Mouse (Mus musculus) midbrain, embryonic 15.5 days (tissue): ENCODE data around the gene Arid4a. TPM values are rescaled to one million over a fixed set of nuclear protein-coding genes. Genes with fewer than 3 reads are reported as not detected.
"Not testable (repeated sequence)": the region's sequence is repeated elsewhere in the genome, so short reads cannot be mapped to it uniquely, and the experiment has no call there.

Experiments
- ATAC-seq: fragments of 200-750 bp; cut with Nextera tagmentation; replicated peaks from 2 replicates; pipeline ENCODE4 v1.8.0; 2017; ENCODE audit warnings: moderate TSS enrichment
- H3K27ac ChIP-seq: fragments of 300-500 bp; sonication (generic); 2 replicates; pipeline ENCODE4 v1.5.1; 2015; ENCODE audit warnings: mild to moderate bottlenecking, inconsistent platforms
- H3K27me3 ChIP-seq: fragments of 300-500 bp; sonication (generic); replicated peaks from 2 replicates; pipeline ENCODE4 v1.6.1; 2015; ENCODE audit warnings: inconsistent platforms
- H3K36me3 ChIP-seq: fragments of 300-500 bp; sonication (generic); replicated peaks from 2 replicates; pipeline ENCODE4 v1.6.1; 2015; ENCODE audit warnings: inconsistent platforms
- H3K4me1 ChIP-seq: fragments of 300-500 bp; sonication (generic); 2 replicates; pipeline ENCODE4 v1.6.1; 2015; ENCODE audit warnings: inconsistent platforms
- H3K4me2 ChIP-seq: fragments of 300-500 bp; sonication (generic); 2 replicates; pipeline ENCODE4 v1.6.1; 2015; ENCODE audit warnings: inconsistent platforms, mild to moderate bottlenecking, moderate library complexity
- H3K4me3 ChIP-seq: fragments of 300-500 bp; sonication (generic); 2 replicates; pipeline ENCODE4 v1.5.1; 2015; ENCODE audit warnings: mild to moderate bottlenecking, inconsistent platforms
- H3K9ac ChIP-seq: fragments of 300-500 bp; sonication (generic); 2 replicates; pipeline ENCODE4 v1.6.1; 2015; ENCODE audit warnings: mild to moderate bottlenecking, inconsistent platforms
- H3K9me3 ChIP-seq: fragments of 300-500 bp; sonication (generic); 2 replicates; pipeline ENCODE4 v1.6.1; 2016; ENCODE audit warnings: inconsistent platforms
- WGBS: fragments of 180-500 bp; shearing (Covaris S2); methylation state at CpG from one replicate; pipeline ENCODE4 v1.1.7; 2015; ENCODE audit warnings: mixed read lengths; 5-methylcytosine and 5-hydroxymethylcytosine counted together
- polyA plus RNA-seq: library from polyadenylated mRNA; unstranded; fragments of >200 nt; fragmentation: Nextera tagmentation; extraction: Ambion mirVana; gene quantifications from 2 replicates; pipeline ENCODE4 v1.2.1, GENCODE M21; 2015

Gene Arid4a
- polyA plus RNA-seq, 1 experiment from 2014 or later = 45.3 TPM

DNA sequence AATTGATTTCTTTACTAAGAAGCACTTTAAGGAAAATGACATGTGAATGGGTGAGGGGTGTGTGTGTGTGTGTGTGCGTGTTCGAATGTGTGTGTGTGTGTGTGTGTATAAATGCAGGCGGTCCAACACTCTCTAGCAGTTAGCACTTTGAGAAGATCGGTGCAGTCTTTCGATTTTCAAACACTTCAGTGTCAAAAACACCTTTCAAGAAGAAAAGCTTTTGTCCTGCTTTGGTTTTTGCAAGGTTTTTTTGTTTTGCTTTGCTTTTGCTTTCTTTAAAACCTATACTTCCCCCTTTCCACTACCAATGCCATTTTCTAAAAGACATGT lies 1.4 kb downstream of the Arid4a start:
- 15% methylated on average over 5 of the region's 5 CpGs for WGBS
- H3K27ac ChIP-seq = peak overlapping the region; percentile 82

DNA sequence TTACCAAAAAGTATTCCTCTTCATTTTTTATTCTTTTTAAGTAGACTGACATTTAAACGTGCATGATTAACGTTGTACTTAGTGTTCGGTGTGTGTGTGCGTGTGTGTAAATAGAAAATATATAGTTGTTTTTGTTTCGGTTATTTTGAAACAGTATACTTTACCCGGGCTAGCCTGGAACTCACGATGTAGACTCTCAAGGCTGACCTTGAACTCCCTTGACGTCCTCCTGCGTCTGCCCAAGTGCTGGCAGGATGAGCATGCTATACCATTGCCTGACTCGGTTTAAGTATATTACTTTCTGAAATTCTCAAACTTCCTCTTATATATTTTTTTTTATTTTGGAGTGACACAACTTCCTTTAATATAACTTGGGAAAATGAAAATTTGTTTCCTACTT lies 2.0 kb downstream of the Arid4a start:
- no peak for ATAC-seq
- no peak overlapping the region for H3K27ac ChIP-seq
- H3K9me3 ChIP-seq = no peaks in the 10 kb centered on the region
- 88% methylated on average over 10 of the region's 10 CpGs for WGBS
- no peak overlapping the region for H3K4me2 ChIP-seq
- peaks cover 21% of the 10 kb centered on the region; the same call in 1 of the 2 replicates for H3K36me3 ChIP-seq
- H3K9ac ChIP-seq = no peak overlapping the region
- H3K4me3 ChIP-seq = no peak overlapping the region
- peaks cover 23% of the 10 kb centered on the region for H3K4me1 ChIP-seq
- H3K27me3 ChIP-seq = no peaks in the 10 kb centered on the region

More for the DNA sequence above, 1.4 kb downstream of the Arid4a start:
- Histone ChIP-seq H3K9me3 (no peaks in the 10 kb centered on the region), H3K4me2 (peak overlapping the region; percentile 89), H3K36me3 (peaks cover 18% of the 10 kb centered on the region; the same call in 1 of the 2 replicates), H3K9ac (peak overlapping the region; percentile 68), H3K4me1 (peaks cover 26% of the 10 kb centered on the region), H3K27me3 (no peaks in the 10 kb centered on the region), H3K4me3 (peak overlapping the region; percentile 62)
- no peak for ATAC-seq

DNA sequence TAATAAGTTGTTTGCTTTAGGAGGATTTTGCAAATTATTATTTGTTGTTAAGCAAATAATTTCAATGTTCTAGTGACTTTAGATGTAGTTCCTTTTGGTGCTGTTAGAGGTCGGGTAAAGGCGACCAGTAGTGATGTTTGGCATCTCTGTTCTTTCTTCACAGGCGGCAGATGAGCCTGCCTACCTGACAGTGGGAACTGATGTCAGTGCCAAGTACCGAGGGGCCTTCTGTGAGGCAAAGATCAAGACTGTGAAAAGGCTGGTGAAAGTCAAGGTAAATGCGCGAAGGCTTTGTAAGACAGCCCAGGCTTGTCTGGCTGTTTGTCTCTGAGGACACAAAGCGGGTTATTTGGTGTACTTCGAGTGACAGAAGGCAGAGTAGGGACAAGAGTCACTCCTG lies 3.4 kb downstream of the Arid4a start:
- H3K4me1 ChIP-seq = peaks cover 11% of the 10 kb centered on the region
- peaks cover 30% of the 10 kb centered on the region; the same call in 1 of the 2 replicates for H3K36me3 ChIP-seq
- ATAC-seq = no peak
- H3K9ac ChIP-seq = no peak overlapping the region
- H3K27me3 ChIP-seq = no peaks in the 10 kb centered on the region
- no peak overlapping the region for H3K4me3 ChIP-seq
- no peak overlapping the region for H3K27ac ChIP-seq
- H3K4me2 ChIP-seq = no peak overlapping the region
- H3K9me3 ChIP-seq = no peaks in the 10 kb centered on the region
- 87% methylated on average over 8 of the region's 8 CpGs for WGBS

DNA sequence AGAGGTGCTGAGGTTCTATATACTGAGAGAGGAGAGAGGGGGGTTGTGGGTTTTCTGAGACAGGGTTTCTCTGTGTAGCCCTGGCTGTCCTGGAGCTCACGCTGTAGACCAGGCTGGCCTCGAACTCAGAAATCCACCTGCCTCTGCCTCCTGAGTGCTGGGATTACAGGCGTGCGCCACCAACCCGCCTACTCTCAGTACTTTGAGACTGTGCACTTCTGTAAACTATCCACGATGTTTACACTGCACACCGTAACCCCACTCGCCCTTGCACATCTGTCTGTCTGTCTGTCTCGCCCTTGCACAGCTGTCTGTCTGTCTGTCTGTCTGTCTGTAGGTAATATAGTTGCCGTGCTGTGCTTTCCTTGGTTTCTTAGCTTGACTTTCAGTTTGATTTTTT lies 8.6 kb downstream of the Arid4a start:
- Histone ChIP-seq H3K9ac (no peak overlapping the region), H3K27me3 (no peaks in the 10 kb centered on the region), H3K4me2 (no peak overlapping the region), H3K9me3 (no peaks in the 10 kb centered on the region), H3K27ac (no peak overlapping the region), H3K36me3 (peaks cover 37% of the 10 kb centered on the region; the same call in 1 of the 2 replicates), H3K4me3 (no peak overlapping the region), H3K4me1 (no peaks in the 10 kb centered on the region)
- WGBS = 97% methylated on average over 10 of the region's 10 CpGs
- ATAC-seq = no peak

DNA sequence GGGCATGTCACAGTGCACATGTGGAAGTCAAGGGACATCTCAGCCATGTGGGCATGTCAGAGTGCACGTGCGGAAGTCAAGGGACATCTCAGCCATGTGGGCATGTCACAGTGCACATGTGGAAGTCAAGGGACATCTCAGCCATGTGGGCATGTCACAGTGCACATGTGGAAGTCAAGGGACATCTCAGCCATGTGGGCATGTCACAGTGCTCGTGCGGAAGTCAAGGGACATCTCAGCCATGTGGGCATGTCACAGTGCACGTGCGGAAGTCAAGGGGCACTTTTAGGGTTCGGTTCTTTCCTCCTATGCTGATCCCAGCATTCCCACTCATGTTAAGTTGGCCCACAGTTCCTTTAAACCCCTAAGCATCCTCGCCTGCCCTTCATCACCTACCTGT lies 12.5 kb downstream of the Arid4a start:
- H3K4me1 ChIP-seq, H3K27ac ChIP-seq, H3K4me2 ChIP-seq, ATAC-seq, H3K27me3 ChIP-seq, H3K4me3 ChIP-seq, H3K9ac ChIP-seq, H3K9me3 ChIP-seq: not testable (repeated sequence)
- WGBS = 92% methylated on average over 8 of the region's 8 CpGs
- H3K36me3 ChIP-seq = peaks cover 20% of the 10 kb centered on the region; the same call in 1 of the 2 replicates

DNA sequence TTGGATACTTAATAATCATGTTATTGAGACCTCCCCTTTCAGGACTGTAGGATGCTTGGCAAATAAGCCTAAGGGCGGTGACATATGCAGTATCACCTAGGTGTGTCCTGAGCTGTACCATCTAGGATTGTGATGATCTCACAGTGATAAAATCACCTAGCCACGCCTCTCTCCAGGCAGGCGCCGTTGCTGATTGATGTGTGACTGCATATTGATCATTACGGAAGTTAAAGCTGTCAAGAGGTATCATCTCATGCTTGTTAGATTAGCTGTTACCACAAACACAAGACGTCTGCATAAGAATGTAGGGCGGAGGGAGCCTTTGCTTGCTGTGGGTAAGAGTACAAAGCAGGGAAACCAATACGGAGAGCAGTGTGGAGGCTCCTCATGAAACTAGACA lies 14.5 kb downstream of the Arid4a start:
- no peaks in the 10 kb centered on the region for H3K4me1 ChIP-seq
- H3K9ac ChIP-seq = no peak overlapping the region
- no peak overlapping the region for H3K27ac ChIP-seq
- no peak for ATAC-seq
- no peaks in the 10 kb centered on the region for H3K9me3 ChIP-seq
- 88% methylated on average over 8 of the region's 8 CpGs for WGBS
- H3K4me3 ChIP-seq = no peak overlapping the region
- H3K4me2 ChIP-seq = no peak overlapping the region
- H3K36me3 ChIP-seq = peaks cover 10% of the 10 kb centered on the region; the same call in 1 of the 2 replicates
- no peaks in the 10 kb centered on the region for H3K27me3 ChIP-seq

DNA sequence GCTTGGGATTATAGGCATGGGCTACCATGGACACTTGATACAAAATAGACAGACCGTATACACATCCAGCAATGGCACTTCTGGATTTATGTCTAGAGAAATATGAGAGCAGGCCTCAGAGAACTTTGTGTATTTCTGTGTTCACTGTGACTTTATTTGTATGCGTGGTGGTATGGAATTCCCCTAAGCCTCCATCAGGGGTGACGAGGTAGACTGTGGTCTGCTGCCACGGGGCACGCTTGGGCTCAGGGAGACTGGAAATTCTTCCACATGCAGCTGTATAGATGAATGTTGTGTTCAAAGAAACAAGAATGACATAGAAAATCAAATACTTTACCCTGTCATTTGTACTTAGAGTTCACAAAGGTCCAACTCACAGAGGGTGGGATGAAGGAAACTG lies 14.9 kb downstream of the Arid4a start:
- H3K36me3 ChIP-seq = peaks cover 5% of the 10 kb centered on the region; the same call in 1 of the 2 replicates

DNA sequence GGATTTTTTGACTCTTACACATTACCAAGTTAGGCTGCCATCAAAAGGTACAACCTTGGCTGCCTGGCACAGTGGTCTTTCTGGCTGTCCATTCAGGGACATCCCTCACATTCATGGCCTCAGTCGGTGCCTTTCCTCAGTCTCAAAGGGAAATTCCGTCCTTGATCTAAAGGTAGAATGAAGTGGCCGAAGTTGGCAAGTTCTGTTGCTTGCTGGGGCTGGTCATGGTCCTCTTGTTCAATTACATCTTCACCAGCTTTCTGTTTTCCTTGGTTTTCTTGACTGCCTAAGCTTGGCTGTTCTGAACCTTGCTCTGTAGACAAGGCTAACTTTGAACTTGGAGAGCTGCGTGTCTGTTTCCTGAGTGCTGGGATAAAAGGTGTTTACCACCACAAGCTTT lies 20.0 kb downstream of the Arid4a start:
- no peak overlapping the region for H3K4me2 ChIP-seq
- H3K4me3 ChIP-seq = no peak overlapping the region
- 79% methylated on average over 4 of the region's 4 CpGs for WGBS
- no peaks in the 10 kb centered on the region for H3K27me3 ChIP-seq
- H3K9me3 ChIP-seq = no peaks in the 10 kb centered on the region
- H3K27ac ChIP-seq = no peak overlapping the region
- H3K4me1 ChIP-seq = no peaks in the 10 kb centered on the region
- H3K36me3 ChIP-seq = peaks cover 7% of the 10 kb centered on the region; the same call in 1 of the 2 replicates
- H3K9ac ChIP-seq = no peak overlapping the region
- ATAC-seq = no peak

More for the DNA sequence above, 14.9 kb downstream of the Arid4a start:
- 95% methylated on average over 5 of the region's 5 CpGs for WGBS
- no peak for ATAC-seq
- no peaks in the 10 kb centered on the region for H3K9me3 ChIP-seq
- H3K27me3 ChIP-seq = no peaks in the 10 kb centered on the region
- no peaks in the 10 kb centered on the region for H3K4me1 ChIP-seq
- H3K4me3 ChIP-seq = no peak overlapping the region
- no peak overlapping the region for H3K4me2 ChIP-seq
- H3K9ac ChIP-seq = no peak overlapping the region
- H3K27ac ChIP-seq = no peak overlapping the region

DNA sequence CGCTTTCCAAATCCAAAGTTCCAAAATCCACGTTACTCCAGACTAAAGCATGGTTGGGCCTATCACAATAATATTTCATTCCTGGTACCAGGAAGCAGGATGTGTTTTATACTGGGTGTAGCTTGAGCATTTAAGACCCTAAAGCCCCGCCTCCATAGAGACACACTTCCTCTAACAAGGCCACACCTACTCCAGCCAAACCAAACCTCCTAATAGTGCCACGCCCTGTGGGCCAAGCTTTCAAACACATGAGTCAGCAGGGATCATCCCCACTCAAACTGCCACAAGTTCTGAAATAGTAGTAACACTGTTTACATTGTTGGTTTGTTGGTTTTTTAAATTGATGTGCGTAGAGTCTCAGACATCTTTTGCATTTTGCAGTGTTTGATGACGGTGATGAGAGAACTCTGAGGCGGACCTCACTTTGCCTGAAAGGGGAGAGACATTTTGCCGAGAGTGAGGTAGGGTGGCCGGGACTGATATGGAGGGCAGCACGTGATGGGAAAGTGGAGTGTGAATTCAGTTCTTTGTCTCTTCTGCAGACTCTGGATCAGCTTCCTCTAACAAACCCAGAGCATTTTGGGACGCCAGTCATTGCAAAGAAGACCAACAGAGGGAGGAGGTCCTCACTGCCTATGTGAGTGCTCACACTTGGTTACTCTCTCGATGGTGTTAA lies 21.1 kb downstream of the Arid4a start:
- ATAC-seq = no peak
- H3K4me3 ChIP-seq = no peak overlapping the region
- H3K4me2 ChIP-seq = no peak overlapping the region
- peaks cover 7% of the 10 kb centered on the region; the same call in 1 of the 2 replicates for H3K36me3 ChIP-seq
- 93% methylated on average over 12 of the region's 12 CpGs for WGBS
- H3K27ac ChIP-seq = no peak overlapping the region
- H3K27me3 ChIP-seq = no peaks in the 10 kb centered on the region
- H3K9me3 ChIP-seq = no peaks in the 10 kb centered on the region
- H3K9ac ChIP-seq = no peak overlapping the region
- no peaks in the 10 kb centered on the region for H3K4me1 ChIP-seq

DNA sequence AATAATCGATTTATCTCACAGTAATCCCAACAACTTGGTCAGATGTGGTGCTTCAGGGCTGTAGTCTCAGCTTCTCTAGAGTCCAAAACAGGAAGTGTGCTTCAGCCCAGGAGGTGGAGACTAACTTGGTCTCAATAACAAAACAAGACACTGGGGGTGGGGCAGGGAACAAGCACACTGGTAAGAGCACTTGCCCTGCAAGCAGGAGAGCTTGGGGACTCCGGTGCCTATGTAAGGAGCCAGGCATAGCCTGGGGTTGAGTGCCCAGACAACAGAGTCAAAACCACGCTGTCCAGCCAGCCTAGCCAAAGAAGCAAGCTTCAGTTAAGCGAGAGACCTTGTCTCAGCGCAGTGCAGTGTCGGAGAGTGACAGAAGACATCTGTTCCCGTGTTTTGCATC lies 24.7 kb downstream of the Arid4a start:
- Histone ChIP-seq H3K4me1 (no peaks in the 10 kb centered on the region), H3K27me3 (no peaks in the 10 kb centered on the region), H3K4me2 (no peak overlapping the region), H3K9me3 (no peaks in the 10 kb centered on the region), H3K27ac (no peak overlapping the region), H3K36me3 (peaks cover 7% of the 10 kb centered on the region; the same call in 1 of the 2 replicates), H3K4me3 (no peak overlapping the region), H3K9ac (no peak overlapping the region)
- 96% methylated on average over 7 of the region's 7 CpGs for WGBS
- ATAC-seq = no peak

DNA sequence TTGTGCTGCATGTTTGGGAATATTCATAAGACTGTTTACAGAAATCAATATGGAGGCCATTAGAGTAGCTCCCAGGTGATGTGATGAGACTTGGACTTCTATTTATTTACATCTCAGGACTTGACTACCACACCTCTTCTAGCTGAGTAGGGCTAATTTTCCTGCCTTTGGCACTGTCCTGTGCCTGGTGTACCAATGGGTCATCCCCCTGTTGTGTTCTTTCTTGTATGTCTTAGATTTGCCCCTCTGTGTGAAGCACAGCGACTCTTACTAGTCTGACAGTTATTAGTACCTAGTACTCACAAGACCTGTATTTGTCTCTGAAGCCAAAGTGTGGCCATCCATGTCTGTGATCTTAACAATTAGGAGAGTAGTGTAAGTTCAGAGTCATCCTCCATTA lies 26.7 kb downstream of the Arid4a start:
- WGBS = 100% methylated on average over 1 of the region's 1 CpGs
- H3K36me3 ChIP-seq = peaks cover 9% of the 10 kb centered on the region
- ATAC-seq = no peak
- H3K4me3 ChIP-seq = no peak overlapping the region
- H3K4me2 ChIP-seq = no peak overlapping the region
- no peaks in the 10 kb centered on the region for H3K27me3 ChIP-seq
- H3K4me1 ChIP-seq = peaks cover 7% of the 10 kb centered on the region
- no peak overlapping the region for H3K9ac ChIP-seq
- H3K27ac ChIP-seq = no peak overlapping the region
- no peaks in the 10 kb centered on the region for H3K9me3 ChIP-seq

DNA sequence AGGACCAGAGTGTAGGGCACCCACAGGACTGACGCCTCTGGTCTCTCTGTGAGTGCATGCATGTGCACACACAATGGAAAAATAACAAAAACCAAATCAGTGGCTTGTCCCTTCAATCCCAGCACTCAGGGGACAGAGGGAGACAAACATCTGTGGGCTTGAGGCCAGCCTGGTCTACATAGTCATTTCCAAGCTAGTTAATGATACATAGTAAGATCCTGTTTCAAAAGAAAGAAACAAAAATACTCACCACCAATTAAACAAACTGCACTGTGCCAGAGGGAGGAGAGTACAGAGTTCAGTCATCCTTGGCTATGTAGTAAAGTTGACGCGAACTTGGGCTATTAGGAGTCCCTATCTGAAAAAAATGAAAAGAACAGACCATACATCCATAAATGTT lies 27.8 kb downstream of the Arid4a start:
- H3K27ac ChIP-seq = no peak overlapping the region
- H3K9ac ChIP-seq = no peak overlapping the region
- H3K27me3 ChIP-seq = no peaks in the 10 kb centered on the region
- no peak for ATAC-seq
- H3K9me3 ChIP-seq = no peaks in the 10 kb centered on the region
- 94% methylated on average over 3 of the region's 3 CpGs for WGBS
- H3K36me3 ChIP-seq = peaks cover 9% of the 10 kb centered on the region
- no peak overlapping the region for H3K4me3 ChIP-seq
- peaks cover 11% of the 10 kb centered on the region for H3K4me1 ChIP-seq
- no peak overlapping the region for H3K4me2 ChIP-seq

DNA sequence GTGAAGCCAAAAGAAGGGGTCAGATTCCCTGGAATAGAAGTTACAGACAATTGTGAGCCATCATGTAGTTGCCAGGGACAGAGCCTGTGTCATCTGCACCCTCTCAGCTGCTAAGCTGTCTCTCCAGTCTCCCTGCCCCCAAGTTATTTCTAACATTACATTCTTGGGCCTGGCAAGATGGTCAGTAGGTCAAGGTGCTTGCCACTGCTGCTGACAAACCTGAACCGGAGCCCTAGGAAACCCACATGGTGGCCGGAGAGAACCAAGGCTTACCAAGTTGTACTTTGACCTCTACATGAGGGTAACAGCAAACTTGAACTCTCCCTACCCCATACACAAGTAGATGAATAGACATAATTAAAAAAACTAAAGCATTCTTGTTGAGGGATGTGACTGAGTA lies 28.7 kb downstream of the Arid4a start:
- Histone ChIP-seq H3K9ac (no peak overlapping the region), H3K27me3 (no peaks in the 10 kb centered on the region), H3K4me1 (peaks cover 11% of the 10 kb centered on the region), H3K4me2 (no peak overlapping the region), H3K36me3 (peaks cover 9% of the 10 kb centered on the region), H3K4me3 (no peak overlapping the region), H3K27ac (no peak overlapping the region), H3K9me3 (no peaks in the 10 kb centered on the region)
- 93% methylated on average over 2 of the region's 2 CpGs for WGBS
- ATAC-seq = no peak
